Mouse (Mus musculus) lung, embryonic 14.5 days (tissue): ENCODE data around the gene Capn10. TPM values are rescaled to one million over a fixed set of nuclear protein-coding genes. Genes with fewer than 3 reads are reported as not detected.

ENCODE experiments used
- ATAC-seq: fragments of 200-750 bp; cut with Nextera tagmentation; 2 replicates; pipeline ENCODE4 v1.8.0; 2017; ENCODE audit warnings: mild to moderate bottlenecking, moderate TSS enrichment, moderate library complexity; ENCODE audit not compliant: insufficient read depth
- DNase-seq: peaks from one replicate; pipeline ENCODE4 v3.0.0-alpha.2; 2015
- H3K27ac ChIP-seq: fragments of 300-500 bp; sonication (generic); 2 replicates; pipeline ENCODE4 v1.5.1; 2014; ENCODE audit warnings: low read depth, mild to moderate bottlenecking, moderate library complexity
- H3K27me3 ChIP-seq: fragments of 300-500 bp; sonication (generic); 2 replicates; pipeline ENCODE4 v1.6.1; 2014; ENCODE audit warnings: low read length, control low read depth; ENCODE audit not compliant: insufficient read depth
- H3K36me3 ChIP-seq: fragments of 300-500 bp; sonication (generic); 2 replicates; pipeline ENCODE4 v1.6.1; 2014; ENCODE audit warnings: control low read depth; ENCODE audit not compliant: insufficient read depth
- H3K4me1 ChIP-seq: fragments of 300-500 bp; sonication (generic); 2 replicates; pipeline ENCODE4 v1.6.1; 2014; ENCODE audit warnings: antibody characterized with exemption, control low read depth; ENCODE audit not compliant: insufficient read depth
- H3K4me2 ChIP-seq: fragments of 300-500 bp; sonication (generic); 2 replicates; pipeline ENCODE4 v1.6.1; 2014; ENCODE audit warnings: mild to moderate bottlenecking
- H3K4me3 ChIP-seq: fragments of 300-500 bp; sonication (generic); 2 replicates; pipeline ENCODE4 v1.5.1; 2014; ENCODE audit warnings: low read depth, low read length
- H3K9ac ChIP-seq: fragments of 300-500 bp; sonication (generic); 2 replicates; pipeline ENCODE4 v1.6.1; 2014
- H3K9me3 ChIP-seq: fragments of 300-500 bp; sonication (generic); 2 replicates; pipeline ENCODE4 v1.6.1; 2016; ENCODE audit warnings: low read depth, low read length, control low read depth
- CTCF ChIP-seq: IDR thresholded peaks from 2 replicates; pipeline ENCODE4 v1.5.1; 2016; ENCODE audit warnings: antibody characterized with exemption, low read depth
- WGBS: fragments of 180-500 bp; shearing (Covaris S2); extraction: QIAGEN DNeasy Blood & Tissue Kit; methylation state at CpG from one replicate; pipeline ENCODE4 v1.1.7; 2014; 5-methylcytosine and 5-hydroxymethylcytosine counted together
- polyA plus RNA-seq: library from polyadenylated mRNA; unstranded; fragments of >200 nt; fragmentation: Nextera tagmentation; extraction: Ambion mirVana; gene quantifications from 2 replicates; pipeline ENCODE4 v1.2.1, GENCODE M21; 2014

The Capn10 gene
- polyA plus RNA-seq, 1 experiment from 2014 or later = 26.8 TPM

GRCm38 (mm10) chr1:92989891-92990290, 55.7 kb downstream of the Capn10 start:
- no peak for DNase-seq
- Histone ChIP-seq H3K27me3 (no peaks in the 10 kb centered on the region), H3K4me1 (no peaks in the 10 kb centered on the region), H3K36me3 (no peaks in the 10 kb centered on the region), H3K9me3 (no peaks in the 10 kb centered on the region), H3K4me2 (no peak overlapping the region), H3K27ac (no peak overlapping the region), H3K9ac (no peak overlapping the region), H3K4me3 (no peak overlapping the region)
- no peak for ATAC-seq
- 56% methylated on average over 4 of the region's 4 CpGs for WGBS
- no peak for TF ChIP-seq CTCF

GRCm38 (mm10) chr1:92992214-92992855, 58.2 kb downstream of the Capn10 start:
- no peak for ATAC-seq
- Histone ChIP-seq H3K4me3 (no peak overlapping the region), H3K4me1 (no peaks in the 10 kb centered on the region), H3K4me2 (no peak overlapping the region), H3K9ac (no peak overlapping the region), H3K9me3 (no peaks in the 10 kb centered on the region), H3K27ac (no peak overlapping the region), H3K36me3 (no peaks in the 10 kb centered on the region), H3K27me3 (no peaks in the 10 kb centered on the region)
- 69% methylated on average over 6 of the region's 6 CpGs for WGBS
- no peak for TF ChIP-seq CTCF
- no peak for DNase-seq

- DNase-seq (no peak), ATAC-seq (no peak)
These were observed 58.7 kb downstream of the Capn10 start for GRCm38 (mm10) chr1:92992880-92993279.

More at GRCm38 (mm10) chr1:92992880-92993279, 58.7 kb downstream of the Capn10 start:
- Histone ChIP-seq H3K36me3 (no peaks in the 10 kb centered on the region), H3K27me3 (no peaks in the 10 kb centered on the region), H3K9ac (no peak overlapping the region), H3K4me3 (no peak overlapping the region), H3K4me1 (no peaks in the 10 kb centered on the region), H3K9me3 (no peaks in the 10 kb centered on the region), H3K27ac (no peak overlapping the region), H3K4me2 (no peak overlapping the region)
- no peak for TF ChIP-seq CTCF
- WGBS = 69% methylated on average over 2 of the region's 2 CpGs

Other genes with a start within 250 kb of the Capn10 start
- 36.3 and 42.4 TPM in 2 replicates for gene Gpc1, start 102.7 kb upstream of the Capn10 start, polyA plus RNA-seq
- gene Ankmy1, start 31.5 kb upstream of the Capn10 start, polyA plus RNA-seq = 0.20 and 0.41 TPM in 2 replicates
- gene Dusp28, start 27.4 kb upstream of the Capn10 start, polyA plus RNA-seq = 6.9 and 8.9 TPM in 2 replicates
- gene Rnpepl1, start 23.6 kb upstream of the Capn10 start, polyA plus RNA-seq = 34.8 and 43.3 TPM in 2 replicates
- gene Gpr35, start 16.5 kb downstream of the Capn10 start, polyA plus RNA-seq = 0.19 and 0.50 TPM in 2 replicates
- gene Aqp12, start 72.0 kb downstream of the Capn10 start, polyA plus RNA-seq = not detected in 2 replicates
- 8.6 and 11.2 TPM in 2 replicates for gene Kif1a, start 167.6 kb downstream of the Capn10 start, polyA plus RNA-seq
- gene Agxt, start 200.9 kb downstream of the Capn10 start, polyA plus RNA-seq = 0.27 TPM in 1 of 2 replicates, not detected in the other
- gene 2310007B03Rik, start 226.6 kb downstream of the Capn10 start, polyA plus RNA-seq = 9.5 TPM in 2 replicates
- 2.8 and 3.7 TPM in 2 replicates for gene Crocc2, start 234.3 kb downstream of the Capn10 start, polyA plus RNA-seq